Mouse (Mus musculus): ENCODE results near the gene Arhgef40. TPM values are rescaled to one million over a fixed set of nuclear protein-coding genes. Genes with fewer than 3 reads are reported as not detected.

Gene Arhgef40
- polyA plus RNA-seq, 1 experiment from 2014 or later: 52.0 TPM

DNA sequence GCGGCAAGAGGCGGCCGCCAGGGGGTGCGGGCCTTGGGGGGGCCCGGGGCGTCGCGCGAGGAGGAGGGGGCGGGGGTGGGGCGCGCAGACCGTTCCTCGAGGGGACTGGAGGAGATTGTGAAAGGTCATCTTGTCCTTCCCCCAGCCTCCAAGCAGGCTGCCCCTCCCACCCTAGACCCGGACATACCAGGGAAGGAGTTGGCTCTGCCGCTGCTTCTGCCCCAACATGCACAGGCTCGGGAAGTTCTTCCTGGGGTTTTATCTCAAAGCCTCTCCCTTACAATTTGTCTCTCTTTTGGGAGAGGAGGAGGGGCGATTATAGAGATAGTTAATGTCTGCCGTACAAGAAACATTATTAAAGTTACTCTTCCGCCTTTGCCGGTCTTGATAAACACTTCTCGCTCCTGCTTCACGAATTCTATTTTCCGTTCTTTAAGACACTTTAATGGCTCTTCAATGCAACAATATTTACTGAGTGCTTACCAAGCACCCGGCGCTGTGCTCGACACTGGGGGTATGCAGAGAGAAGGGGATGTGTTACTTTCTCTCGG is 30.3 kb downstream of the Arhgef40 start:
- ATAC-seq: peak; percentile 25
- WGBS: under 1% methylated on average over 19 of the region's 28 CpGs
- Histone ChIP-seq H3K9ac (ENCODE audit: low read depth, low read length) (peak overlapping the region; percentile 80), H3K9me3 (ENCODE audit: control insufficient read depth, low read length) (no peaks in the 10 kb centered on the region), H3K27me3 (replicated peaks; ENCODE audit: control insufficient read depth, insufficient read depth, low read length) (no peaks in the 10 kb centered on the region), H3K4me3 (ENCODE audit: low read length) (peak overlapping the region; percentile 69), H3K36me3 (ENCODE audit: control insufficient read depth, insufficient read depth, low read length) (no peaks in the 10 kb centered on the region), H3K4me2 (ENCODE audit: low read depth, low read length) (peak overlapping the region; percentile 83), H3K4me1 (ENCODE audit: control insufficient read depth, insufficient read depth, low read length) (peaks cover 37% of the 10 kb centered on the region), H3K27ac (ENCODE audit: low read length) (peak overlapping the region; percentile 95)

DNA sequence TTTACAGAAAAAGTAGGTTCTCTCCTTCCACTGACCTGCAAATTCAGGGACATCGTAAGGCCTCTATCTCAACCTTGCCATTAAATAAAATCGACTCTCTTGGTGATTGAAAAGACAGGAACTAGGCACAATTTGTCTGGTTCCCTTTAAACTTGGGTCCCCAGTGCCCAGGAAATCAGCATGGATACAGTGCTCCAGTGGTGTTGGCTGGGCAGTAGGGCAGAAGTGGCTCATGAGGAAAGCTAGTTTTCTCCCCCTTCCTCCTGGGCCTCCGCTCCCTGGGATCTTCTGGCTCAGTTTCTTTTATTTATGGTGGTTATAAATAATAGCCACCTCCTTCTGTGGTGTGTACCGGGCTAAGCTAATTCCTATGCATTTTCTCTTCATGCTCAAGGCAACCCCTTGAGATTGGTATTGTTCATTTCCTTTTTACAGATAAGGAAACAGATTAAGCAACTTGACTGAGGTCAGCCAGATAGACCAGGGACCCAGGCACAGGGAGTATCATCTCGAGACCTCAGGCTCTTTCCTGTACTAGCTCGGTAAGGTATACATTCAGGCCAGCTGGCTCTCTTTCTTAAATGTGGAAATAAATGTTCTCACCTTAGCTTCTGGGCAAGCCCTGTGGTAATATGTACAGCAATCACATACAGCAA is 31.1 kb downstream of the Arhgef40 start, which contains the start of gene Tmem253:
Tmem253 (plus strand) TSS at position 214 of the 656 bp plus-strand sequence.
- Histone ChIP-seq H3K4me1 (ENCODE audit: control insufficient read depth, insufficient read depth, low read length) (peaks cover 31% of the 10 kb centered on the region), H3K4me2 (ENCODE audit: low read depth, low read length) (peak within 1 kb of the TSS; percentile 83), H3K27ac (ENCODE audit: low read length) (peak within 1 kb of the TSS; percentile 95), H3K36me3 (ENCODE audit: control insufficient read depth, insufficient read depth, low read length) (no peaks in the 10 kb centered on the region), H3K27me3 (replicated peaks; ENCODE audit: control insufficient read depth, insufficient read depth, low read length) (no peaks in the 10 kb centered on the region), H3K4me3 (ENCODE audit: low read length) (peak within 1 kb of the TSS; percentile 69), H3K9me3 (ENCODE audit: control insufficient read depth, low read length) (no peaks in the 10 kb centered on the region), H3K9ac (ENCODE audit: low read depth, low read length) (peak within 1 kb of the TSS; percentile 80)
- WGBS: 14% methylated on average over 6 of the region's 6 CpGs
- ATAC-seq: no peak

DNA sequence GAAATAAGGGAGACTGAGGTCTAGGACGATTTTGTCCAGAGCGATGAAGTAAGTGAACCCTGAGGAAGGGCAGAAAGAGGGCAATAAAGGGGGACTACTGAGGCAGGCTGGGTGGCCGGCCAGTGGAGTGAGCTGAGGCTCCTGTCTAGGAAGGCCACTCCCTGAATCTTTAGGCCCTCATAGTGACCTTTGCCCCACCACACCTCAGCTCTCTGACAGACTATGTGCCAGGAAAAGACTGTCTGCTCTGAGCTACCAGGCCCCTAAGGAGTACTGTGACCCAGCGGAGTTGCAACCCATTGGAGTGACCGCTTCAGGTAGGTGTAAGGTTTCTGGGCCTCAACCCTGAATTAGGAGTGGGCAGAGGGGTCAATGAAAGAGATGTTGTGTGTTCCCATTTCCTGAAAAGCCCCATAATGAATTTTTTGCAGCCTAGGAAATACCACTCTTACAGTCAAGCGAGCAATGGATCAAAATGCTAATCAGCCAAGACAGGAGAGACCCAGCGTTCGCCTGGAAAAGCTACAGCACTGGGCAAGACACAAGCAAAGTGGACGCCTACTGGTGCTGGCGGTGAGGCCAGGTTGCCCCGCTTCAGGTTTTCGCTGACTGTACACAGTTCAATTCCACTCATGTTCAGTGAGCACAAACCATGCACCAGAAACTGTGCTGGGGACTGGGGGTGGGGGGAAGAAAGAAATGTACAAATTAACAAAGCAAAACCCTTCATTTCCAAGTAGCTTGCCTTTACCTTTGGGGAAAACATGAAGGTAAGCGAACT is 32.3 kb downstream of the Arhgef40 start:
- ATAC-seq: peak; percentile 30
- Histone ChIP-seq H3K4me1 (ENCODE audit: control insufficient read depth, insufficient read depth, low read length) (peaks cover 35% of the 10 kb centered on the region), H3K27me3 (replicated peaks; ENCODE audit: control insufficient read depth, insufficient read depth, low read length) (no peaks in the 10 kb centered on the region), H3K4me3 (ENCODE audit: low read length) (peak overlapping the region; percentile 38), H3K9me3 (ENCODE audit: control insufficient read depth, low read length) (no peaks in the 10 kb centered on the region), H3K36me3 (ENCODE audit: control insufficient read depth, insufficient read depth, low read length) (no peaks in the 10 kb centered on the region), H3K27ac (ENCODE audit: low read length) (peak overlapping the region; percentile 95), H3K4me2 (ENCODE audit: low read depth, low read length) (peak overlapping the region; percentile 46), H3K9ac (ENCODE audit: low read depth, low read length) (peak overlapping the region; percentile 66)
- WGBS: 73% methylated on average over 13 of the region's 13 CpGs

DNA sequence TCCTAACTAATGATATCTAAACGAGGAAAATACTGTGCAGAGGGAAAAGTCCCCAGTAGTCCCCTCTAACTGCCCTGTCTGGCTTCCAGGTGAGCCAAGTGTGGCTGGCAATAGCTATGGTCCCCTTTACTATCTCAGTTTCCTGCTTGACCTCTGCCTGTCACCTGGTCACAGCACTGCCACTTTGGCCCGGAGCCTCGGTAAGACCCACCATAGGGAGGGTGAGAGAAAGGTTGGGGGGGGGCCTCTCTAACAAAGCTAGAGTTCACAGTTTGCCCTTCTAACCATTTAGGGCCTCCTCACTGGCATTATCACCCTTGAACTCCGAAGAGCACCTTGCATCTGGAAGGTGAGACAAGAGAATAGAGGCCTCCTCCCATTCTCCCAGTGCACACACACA is 33.1 kb downstream of the Arhgef40 start:
- peak overlapping the region; percentile 38 for H3K4me3 ChIP-seq (ENCODE audit: low read length)
- peak overlapping the region; percentile 46 for H3K4me2 ChIP-seq (ENCODE audit: low read depth, low read length)
- H3K4me1 ChIP-seq (ENCODE audit: control insufficient read depth, insufficient read depth, low read length): peaks cover 38% of the 10 kb centered on the region
- no peaks in the 10 kb centered on the region for H3K9me3 ChIP-seq (ENCODE audit: control insufficient read depth, low read length)
- H3K36me3 ChIP-seq (ENCODE audit: control insufficient read depth, insufficient read depth, low read length): no peaks in the 10 kb centered on the region
- ATAC-seq: no peak
- 67% methylated on average over 4 of the region's 4 CpGs for WGBS
- no peaks in the 10 kb centered on the region for H3K27me3 ChIP-seq (replicated peaks; ENCODE audit: control insufficient read depth, insufficient read depth, low read length)
- peak overlapping the region; percentile 66 for H3K9ac ChIP-seq (ENCODE audit: low read depth, low read length)
- H3K27ac ChIP-seq (ENCODE audit: low read length): peak overlapping the region; percentile 95

DNA sequence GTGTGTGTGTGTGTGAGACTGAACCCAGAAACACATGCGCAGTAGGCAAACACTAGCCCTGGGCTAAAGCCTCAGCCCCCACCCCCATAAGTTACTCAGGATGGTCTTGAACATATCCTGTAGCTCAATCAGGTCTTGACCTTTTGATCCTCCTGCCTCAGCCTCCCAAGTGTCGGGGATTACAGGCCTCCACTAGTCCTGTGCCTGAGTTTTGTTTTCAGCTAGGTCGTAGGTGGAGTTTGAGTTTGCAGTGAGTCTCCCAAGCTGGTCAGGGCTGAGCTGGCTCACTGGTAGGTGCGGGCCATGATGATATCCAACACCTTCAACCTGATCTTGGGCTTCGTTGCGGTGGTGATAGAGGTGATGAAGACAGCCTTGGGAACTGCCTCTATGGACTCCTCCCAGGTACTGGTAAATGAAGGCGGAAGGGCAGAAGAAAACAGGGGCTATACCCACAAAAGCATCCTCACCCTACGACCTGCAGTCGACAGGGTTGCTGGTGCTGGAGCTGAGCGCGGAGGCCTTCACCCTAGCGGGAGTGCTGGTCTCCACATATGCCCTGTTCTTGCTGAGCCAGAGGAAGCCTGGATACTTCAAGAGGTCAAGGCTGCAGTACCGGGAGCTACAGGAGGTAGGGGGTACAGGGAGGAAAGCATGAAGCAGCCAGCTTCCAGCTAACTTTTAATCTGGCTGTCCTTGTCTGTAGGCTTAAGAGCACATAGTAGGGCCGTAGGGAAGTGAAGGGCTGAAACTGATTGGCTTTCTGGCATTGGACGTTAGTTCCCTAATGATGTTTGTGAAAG is 33.9 kb downstream of the Arhgef40 start:
- H3K36me3 ChIP-seq (ENCODE audit: control insufficient read depth, insufficient read depth, low read length): no peaks in the 10 kb centered on the region
- H3K4me1 ChIP-seq (ENCODE audit: control insufficient read depth, insufficient read depth, low read length): peaks cover 37% of the 10 kb centered on the region
- H3K27ac ChIP-seq (ENCODE audit: low read length): peak overlapping the region; percentile 99
- peak overlapping the region; percentile 67 for H3K4me3 ChIP-seq (ENCODE audit: low read length)
- no peaks in the 10 kb centered on the region for H3K9me3 ChIP-seq (ENCODE audit: control insufficient read depth, low read length)
- WGBS: 81% methylated on average over 15 of the region's 15 CpGs
- H3K27me3 ChIP-seq (replicated peaks; ENCODE audit: control insufficient read depth, insufficient read depth, low read length): no peaks in the 10 kb centered on the region
- peak overlapping the region; percentile 71 for H3K4me2 ChIP-seq (ENCODE audit: low read depth, low read length)
- peak overlapping the region; percentile 93 for H3K9ac ChIP-seq (ENCODE audit: low read depth, low read length)
- no peak for ATAC-seq

DNA sequence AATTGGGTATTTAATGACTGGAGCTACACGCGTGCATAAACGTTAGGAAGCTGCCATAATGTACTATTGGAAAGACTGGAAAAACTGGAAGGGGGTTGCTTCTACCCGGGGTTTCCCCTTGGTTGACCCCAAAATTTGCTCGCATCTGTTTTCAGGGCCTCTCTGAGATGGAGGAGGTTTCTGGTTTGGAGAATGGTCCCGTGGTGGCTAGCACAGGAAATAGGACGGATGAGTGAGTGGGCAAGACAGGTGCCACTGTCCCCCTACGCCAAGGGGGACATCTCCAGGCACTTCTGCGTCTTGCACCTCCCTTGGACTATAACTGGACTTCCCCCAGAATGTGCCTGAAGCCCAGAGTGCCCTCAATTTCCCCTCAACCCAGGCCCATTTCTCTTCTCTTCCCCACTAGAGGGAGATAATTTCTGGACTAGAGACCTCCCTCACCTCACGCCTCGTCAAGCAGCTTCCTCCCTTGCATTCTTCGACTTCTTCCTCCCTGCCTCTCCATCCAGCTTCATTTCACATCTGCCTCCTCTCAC is 34.6 kb downstream of the Arhgef40 start:
- H3K9me3 ChIP-seq (ENCODE audit: control insufficient read depth, low read length): no peaks in the 10 kb centered on the region
- WGBS: 30% methylated on average over 12 of the region's 12 CpGs
- peak overlapping the region; percentile 99 for H3K27ac ChIP-seq (ENCODE audit: low read length)
- H3K4me2 ChIP-seq (ENCODE audit: low read depth, low read length): peak overlapping the region; percentile 71
- H3K27me3 ChIP-seq (replicated peaks; ENCODE audit: control insufficient read depth, insufficient read depth, low read length): no peaks in the 10 kb centered on the region
- H3K9ac ChIP-seq (ENCODE audit: low read depth, low read length): peak overlapping the region; percentile 93
- H3K4me3 ChIP-seq (ENCODE audit: low read length): peak overlapping the region; percentile 67
- peaks cover 35% of the 10 kb centered on the region for H3K4me1 ChIP-seq (ENCODE audit: control insufficient read depth, insufficient read depth, low read length)
- H3K36me3 ChIP-seq (ENCODE audit: control insufficient read depth, insufficient read depth, low read length): no peaks in the 10 kb centered on the region
- peak; percentile 3 for ATAC-seq

DNA sequence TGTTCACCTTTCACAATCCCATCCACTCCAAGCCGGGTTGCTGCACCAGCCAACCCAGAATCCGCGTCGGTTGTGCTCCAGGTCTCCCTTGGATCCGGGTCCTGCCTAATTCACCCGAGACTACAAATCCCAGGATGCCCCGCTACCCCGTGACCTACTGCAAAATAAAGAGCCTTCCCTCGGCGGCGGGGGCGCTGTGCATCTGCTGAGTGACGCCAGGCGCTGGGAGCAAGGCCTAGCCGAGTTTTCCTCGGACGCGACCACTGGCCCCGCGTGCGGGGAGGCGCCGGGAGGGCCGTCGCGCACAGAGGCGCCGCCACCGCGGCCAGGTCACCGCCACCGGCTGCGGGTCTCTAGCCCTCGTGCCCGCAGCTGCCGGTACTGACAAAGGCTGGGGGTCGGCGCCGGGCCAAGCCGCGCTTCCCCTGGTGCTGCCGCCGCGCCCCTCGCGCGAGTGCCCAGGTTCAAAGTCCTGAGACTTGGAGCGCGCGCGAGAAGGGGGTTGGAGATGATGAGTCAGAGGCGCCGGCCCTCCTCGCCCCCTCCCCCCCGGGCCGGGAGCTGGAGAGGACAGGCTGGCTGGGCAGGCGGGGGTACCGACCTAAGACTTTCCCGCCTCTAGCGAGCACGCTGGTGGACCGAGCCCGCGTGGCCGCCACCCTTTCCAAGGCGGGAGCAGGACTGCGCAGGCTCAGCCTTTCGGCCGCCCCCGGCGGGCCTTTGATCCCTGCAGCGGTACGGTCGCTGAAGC is 35.2 kb downstream of the Arhgef40 start:
- peak overlapping the region; percentile 99 for H3K27ac ChIP-seq (ENCODE audit: low read length)
- H3K36me3 ChIP-seq (ENCODE audit: control insufficient read depth, insufficient read depth, low read length): no peaks in the 10 kb centered on the region
- H3K9ac ChIP-seq (ENCODE audit: low read depth, low read length): peak overlapping the region; percentile 93
- H3K4me1 ChIP-seq (ENCODE audit: control insufficient read depth, insufficient read depth, low read length): peaks cover 35% of the 10 kb centered on the region
- under 1% methylated on average over 73 of the region's 74 CpGs for WGBS
- peak overlapping the region; percentile 67 for H3K4me3 ChIP-seq (ENCODE audit: low read length)
- ATAC-seq: peak; percentile 83
- no peaks in the 10 kb centered on the region for H3K27me3 ChIP-seq (replicated peaks; ENCODE audit: control insufficient read depth, insufficient read depth, low read length)
- H3K9me3 ChIP-seq (ENCODE audit: control insufficient read depth, low read length): no peaks in the 10 kb centered on the region
- H3K4me2 ChIP-seq (ENCODE audit: low read depth, low read length): peak overlapping the region; percentile 71

DNA sequence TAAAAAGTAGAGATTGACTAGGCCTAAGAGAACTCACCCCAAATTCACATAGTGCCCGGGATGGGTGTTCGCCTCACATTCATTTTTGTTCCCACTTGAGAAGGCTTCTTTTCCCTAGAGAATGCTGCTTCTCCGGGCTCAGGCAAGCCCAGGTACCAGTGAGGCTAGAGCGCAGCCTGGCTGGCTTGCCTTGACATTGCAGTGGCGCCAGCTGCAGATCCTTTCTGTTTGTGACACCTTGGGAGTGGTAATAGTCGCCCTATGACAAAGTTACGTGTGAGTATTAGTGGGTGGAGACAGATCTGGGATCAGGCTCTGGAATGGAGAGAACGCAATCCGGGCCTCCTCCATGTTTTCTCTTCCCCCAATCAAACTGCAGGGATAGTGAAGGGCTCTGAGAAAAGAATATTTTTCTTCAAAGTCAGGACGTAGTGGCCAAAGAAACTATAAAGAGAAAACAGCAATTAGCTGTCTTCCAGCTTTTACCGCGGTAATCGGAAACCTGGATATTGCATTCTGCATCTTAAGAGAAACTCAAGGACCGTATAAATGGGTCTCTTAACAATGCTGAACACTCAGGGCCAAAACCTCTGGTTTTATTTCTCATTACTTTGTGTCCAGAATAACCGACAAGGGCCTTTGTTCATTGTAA is 36.1 kb downstream of the Arhgef40 start, which contains the start of gene Zfp219:
Zfp219 (minus strand) TSS at position 248 of the 652 bp plus-strand sequence.
- Histone ChIP-seq H3K27me3 (replicated peaks; ENCODE audit: control insufficient read depth, insufficient read depth, low read length) (no peaks in the 10 kb centered on the region), H3K9me3 (ENCODE audit: control insufficient read depth, low read length) (no peaks in the 10 kb centered on the region), H3K4me2 (ENCODE audit: low read depth, low read length) (peak within 1 kb of the TSS; percentile 71), H3K4me3 (ENCODE audit: low read length) (peak within 1 kb of the TSS; percentile 67), H3K27ac (ENCODE audit: low read length) (peak within 1 kb of the TSS; percentile 99), H3K36me3 (ENCODE audit: control insufficient read depth, insufficient read depth, low read length) (no peaks in the 10 kb centered on the region), H3K4me1 (ENCODE audit: control insufficient read depth, insufficient read depth, low read length) (peaks cover 32% of the 10 kb centered on the region), H3K9ac (ENCODE audit: low read depth, low read length) (peak within 1 kb of the TSS; percentile 93)
- 7% methylated on average over 15 of the region's 15 CpGs for WGBS
- ATAC-seq: peak; percentile 68
